Mouse (Mus musculus): ENCODE results near the gene Slc44a1. TPM values are rescaled to one million over a fixed set of nuclear protein-coding genes. Genes with fewer than 3 reads are reported as not detected.

Gene Slc44a1
- polyA plus RNA-seq, 1 experiment from 2014 or later: 16.6 TPM

DNA sequence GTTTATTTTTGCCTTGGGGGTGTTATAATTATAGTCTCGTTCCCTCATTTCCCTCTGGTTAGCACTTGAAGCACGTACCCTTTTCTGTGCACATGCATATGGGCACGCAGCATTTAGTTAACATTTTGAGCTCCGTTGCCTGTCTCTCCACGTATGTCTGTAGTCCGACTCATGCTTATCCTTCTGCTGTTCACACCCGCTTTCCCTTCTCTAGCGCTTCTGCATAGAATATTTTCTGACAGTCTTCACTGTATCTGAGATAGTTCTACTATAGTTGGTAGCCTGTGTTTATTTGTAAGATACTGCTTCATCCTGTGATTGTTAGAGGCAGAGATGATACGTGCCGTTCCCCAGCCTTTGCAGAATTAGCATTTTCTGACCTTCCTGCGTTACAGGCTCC, 98.4 kb downstream of the Slc44a1 start:
- DNase-seq (ENCODE audit: low spot score): no peak
- no peak for ATAC-seq (ENCODE audit: low FRiP score)
- H3K9ac ChIP-seq: no peak overlapping the region
- H3K27ac ChIP-seq: no peak overlapping the region
- H3K27me3 ChIP-seq (ENCODE audit: control insufficient read depth, insufficient read depth, low read length): no peaks in the 10 kb centered on the region
- H3K4me2 ChIP-seq (replicated peaks): no peak overlapping the region
- no peaks in the 10 kb centered on the region for H3K4me1 ChIP-seq (replicated peaks; ENCODE audit: control insufficient read depth, insufficient read depth, low read length)
- H3K9me3 ChIP-seq (ENCODE audit: control insufficient read depth, low read length): no peaks in the 10 kb centered on the region
- H3K36me3 ChIP-seq (replicated peaks; ENCODE audit: control insufficient read depth, insufficient read depth): peaks cover 10% of the 10 kb centered on the region
- H3K4me3 ChIP-seq (replicated peaks; ENCODE audit: low read length): no peak overlapping the region
- WGBS: 88% methylated on average over 11 of the region's 11 CpGs

GRCm38 (mm10) chr4:53539929-53540328, 99.7 kb downstream of the Slc44a1 start:
- Histone ChIP-seq H3K9ac (no peak overlapping the region), H3K27me3 (ENCODE audit: control insufficient read depth, insufficient read depth, low read length) (no peaks in the 10 kb centered on the region), H3K4me3 (replicated peaks; ENCODE audit: low read length) (no peak overlapping the region), H3K36me3 (replicated peaks; ENCODE audit: control insufficient read depth, insufficient read depth) (peaks cover 16% of the 10 kb centered on the region), H3K9me3 (ENCODE audit: control insufficient read depth, low read length) (no peaks in the 10 kb centered on the region), H3K4me2 (replicated peaks) (no peak overlapping the region), H3K4me1 (replicated peaks; ENCODE audit: control insufficient read depth, insufficient read depth, low read length) (no peaks in the 10 kb centered on the region), H3K27ac (no peak overlapping the region)
- 96% methylated on average over 11 of the region's 11 CpGs for WGBS
- DNase-seq (ENCODE audit: low spot score) (no peak), ATAC-seq (ENCODE audit: low FRiP score) (no peak)

GRCm38 (mm10) chr4:53543421-53543820, 103.2 kb downstream of the Slc44a1 start:
- Histone ChIP-seq H3K4me3 (replicated peaks; ENCODE audit: low read length) (no peak overlapping the region), H3K27ac (no peak overlapping the region), H3K4me1 (replicated peaks; ENCODE audit: control insufficient read depth, insufficient read depth, low read length) (no peaks in the 10 kb centered on the region), H3K36me3 (replicated peaks; ENCODE audit: control insufficient read depth, insufficient read depth) (peaks cover 25% of the 10 kb centered on the region), H3K4me2 (replicated peaks) (no peak overlapping the region), H3K9ac (no peak overlapping the region), H3K9me3 (ENCODE audit: control insufficient read depth, low read length) (no peaks in the 10 kb centered on the region), H3K27me3 (ENCODE audit: control insufficient read depth, insufficient read depth, low read length) (no peaks in the 10 kb centered on the region)
- WGBS: 88% methylated on average over 8 of the region's 8 CpGs
- DNase-seq (ENCODE audit: low spot score) (no peak), ATAC-seq (ENCODE audit: low FRiP score) (no peak)

GRCm38 (mm10) chr4:53544889-53545288, 104.7 kb downstream of the Slc44a1 start:
- H3K4me2 ChIP-seq (replicated peaks): no peak overlapping the region
- 86% methylated on average over 1 of the region's 1 CpGs for WGBS
- H3K4me1 ChIP-seq (replicated peaks; ENCODE audit: control insufficient read depth, insufficient read depth, low read length): no peaks in the 10 kb centered on the region
- H3K9me3 ChIP-seq (ENCODE audit: control insufficient read depth, low read length): no peaks in the 10 kb centered on the region
- no peak overlapping the region for H3K4me3 ChIP-seq (replicated peaks; ENCODE audit: low read length)
- peaks cover 25% of the 10 kb centered on the region for H3K36me3 ChIP-seq (replicated peaks; ENCODE audit: control insufficient read depth, insufficient read depth)
- H3K27me3 ChIP-seq (ENCODE audit: control insufficient read depth, insufficient read depth, low read length): no peaks in the 10 kb centered on the region
- no peak overlapping the region for H3K27ac ChIP-seq
- ATAC-seq (ENCODE audit: low FRiP score) (no peak), DNase-seq (ENCODE audit: low spot score) (no peak)
- no peak overlapping the region for H3K9ac ChIP-seq

DNA sequence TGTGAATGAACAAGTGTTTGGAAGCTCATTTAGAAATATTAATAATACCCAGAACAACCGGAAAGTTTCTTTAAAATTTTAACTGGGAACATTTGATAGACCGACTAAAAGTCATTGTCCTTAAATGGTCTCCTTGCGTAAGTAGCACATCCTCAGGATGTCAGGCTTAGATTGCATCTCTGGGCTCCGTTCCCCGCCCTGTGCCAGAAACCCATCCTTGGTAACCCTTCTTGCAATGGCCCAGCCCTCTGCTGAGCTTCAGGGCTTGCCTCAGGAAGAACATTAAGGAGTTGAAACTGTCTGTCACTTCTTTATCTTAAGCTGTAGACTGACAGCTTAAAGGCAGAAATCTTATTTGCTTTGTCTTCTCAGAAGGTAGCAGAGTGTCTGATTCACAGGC, 107.2 kb downstream of the Slc44a1 start:
- H3K4me2 ChIP-seq (replicated peaks): no peak overlapping the region
- H3K9me3 ChIP-seq (ENCODE audit: control insufficient read depth, low read length): no peaks in the 10 kb centered on the region
- H3K9ac ChIP-seq: no peak overlapping the region
- 96% methylated on average over 5 of the region's 5 CpGs for WGBS
- no peaks in the 10 kb centered on the region for H3K27me3 ChIP-seq (ENCODE audit: control insufficient read depth, insufficient read depth, low read length)
- DNase-seq (ENCODE audit: low spot score): no peak
- H3K4me1 ChIP-seq (replicated peaks; ENCODE audit: control insufficient read depth, insufficient read depth, low read length): no peaks in the 10 kb centered on the region
- no peak overlapping the region for H3K27ac ChIP-seq
- no peak overlapping the region for H3K4me3 ChIP-seq (replicated peaks; ENCODE audit: low read length)
- H3K36me3 ChIP-seq (replicated peaks; ENCODE audit: control insufficient read depth, insufficient read depth): peaks cover 26% of the 10 kb centered on the region
- no peak for ATAC-seq (ENCODE audit: low FRiP score)

DNA sequence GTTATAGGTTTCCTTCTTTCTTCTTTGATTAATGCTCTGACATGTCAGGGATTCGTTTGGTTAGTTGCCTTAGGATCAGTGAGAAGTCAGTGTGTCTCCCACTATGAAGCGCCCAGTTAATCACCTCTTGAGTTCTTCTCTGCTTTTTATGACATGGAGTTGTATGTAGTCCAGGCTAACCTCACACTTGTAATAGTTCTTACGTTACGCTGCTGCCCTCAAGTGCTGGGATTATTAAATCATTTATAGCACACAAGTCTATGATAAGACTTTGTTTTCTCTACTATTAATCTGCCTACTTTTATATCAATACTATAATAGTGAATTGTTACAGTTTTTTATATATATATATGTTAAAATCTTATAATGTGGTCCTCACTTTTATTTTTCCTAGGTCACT, 109.2 kb downstream of the Slc44a1 start:
- Histone ChIP-seq H3K36me3 (replicated peaks; ENCODE audit: control insufficient read depth, insufficient read depth) (peaks cover 25% of the 10 kb centered on the region), H3K27ac (no peak overlapping the region), H3K4me1 (replicated peaks; ENCODE audit: control insufficient read depth, insufficient read depth, low read length) (no peaks in the 10 kb centered on the region), H3K9me3 (ENCODE audit: control insufficient read depth, low read length) (no peaks in the 10 kb centered on the region), H3K27me3 (ENCODE audit: control insufficient read depth, insufficient read depth, low read length) (no peaks in the 10 kb centered on the region), H3K9ac (no peak overlapping the region), H3K4me2 (replicated peaks) (no peak overlapping the region), H3K4me3 (replicated peaks; ENCODE audit: low read length) (no peak overlapping the region)
- 82% methylated on average over 4 of the region's 4 CpGs for WGBS
- peak; percentile 48 for DNase-seq (ENCODE audit: low spot score)
- no peak for ATAC-seq (ENCODE audit: low FRiP score)

- Histone ChIP-seq H3K9me3 (ENCODE audit: control insufficient read depth, low read length) (no peaks in the 10 kb centered on the region), H3K27ac (no peak overlapping the region), H3K4me3 (replicated peaks; ENCODE audit: low read length) (no peak overlapping the region), H3K27me3 (ENCODE audit: control insufficient read depth, insufficient read depth, low read length) (no peaks in the 10 kb centered on the region), H3K4me1 (replicated peaks; ENCODE audit: control insufficient read depth, insufficient read depth, low read length) (no peaks in the 10 kb centered on the region), H3K36me3 (replicated peaks; ENCODE audit: control insufficient read depth, insufficient read depth) (peaks cover 26% of the 10 kb centered on the region; the same call in 1 of the 2 replicates), H3K9ac (no peak overlapping the region), H3K4me2 (replicated peaks) (no peak overlapping the region)
- 79% methylated on average over 5 of the region's 5 CpGs for WGBS
- DNase-seq (ENCODE audit: low spot score) (no peak), ATAC-seq (ENCODE audit: low FRiP score) (no peak)
These were observed 124.4 kb downstream of the Slc44a1 start for GRCm38 (mm10) chr4:53564618-53565017.

DNA sequence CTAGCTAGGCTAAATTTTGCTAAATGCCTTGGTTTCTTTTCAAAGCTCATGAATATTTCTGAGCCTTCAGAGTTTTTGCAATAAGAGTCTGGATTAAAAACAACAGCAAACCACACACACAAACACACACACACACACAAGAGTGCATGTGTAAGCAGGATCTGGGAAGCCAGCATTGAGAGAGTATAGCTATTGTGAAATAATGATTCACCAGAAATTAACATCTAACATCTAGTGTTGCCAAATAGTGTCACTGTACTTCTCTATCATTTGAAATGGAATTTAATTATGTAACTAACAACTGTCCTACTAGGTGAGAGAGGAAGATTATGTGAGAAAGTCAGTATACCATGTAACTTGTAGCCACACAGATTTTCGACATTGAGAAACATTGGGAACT, 126.9 kb downstream of the Slc44a1 start:
- H3K4me2 ChIP-seq (replicated peaks): no peak overlapping the region
- H3K27me3 ChIP-seq (ENCODE audit: control insufficient read depth, insufficient read depth, low read length): no peaks in the 10 kb centered on the region
- H3K36me3 ChIP-seq (replicated peaks; ENCODE audit: control insufficient read depth, insufficient read depth): peaks cover 18% of the 10 kb centered on the region; the same call in 1 of the 2 replicates
- DNase-seq (ENCODE audit: low spot score) (no peak), ATAC-seq (ENCODE audit: low FRiP score) (no peak)
- H3K27ac ChIP-seq: no peak overlapping the region
- no peak overlapping the region for H3K4me3 ChIP-seq (replicated peaks; ENCODE audit: low read length)
- 98% methylated on average over 1 of the region's 1 CpGs for WGBS
- H3K9me3 ChIP-seq (ENCODE audit: control insufficient read depth, low read length): no peaks in the 10 kb centered on the region
- no peak overlapping the region for H3K9ac ChIP-seq
- H3K4me1 ChIP-seq (replicated peaks; ENCODE audit: control insufficient read depth, insufficient read depth, low read length): no peaks in the 10 kb centered on the region

GRCm38 (mm10) chr4:53575558-53575957, 135.3 kb downstream of the Slc44a1 start:
- Histone ChIP-seq H3K36me3 (replicated peaks; ENCODE audit: control insufficient read depth, insufficient read depth) (no peaks in the 10 kb centered on the region), H3K4me2 (replicated peaks) (no peak overlapping the region), H3K4me3 (replicated peaks; ENCODE audit: low read length) (no peak overlapping the region), H3K9me3 (ENCODE audit: control insufficient read depth, low read length) (no peaks in the 10 kb centered on the region), H3K4me1 (replicated peaks; ENCODE audit: control insufficient read depth, insufficient read depth, low read length) (no peaks in the 10 kb centered on the region), H3K9ac (no peak overlapping the region), H3K27ac (no peak overlapping the region), H3K27me3 (ENCODE audit: control insufficient read depth, insufficient read depth, low read length) (no peaks in the 10 kb centered on the region)
- DNase-seq (ENCODE audit: low spot score): no peak
- ATAC-seq (ENCODE audit: low FRiP score): no peak
- 87% methylated on average over 2 of the region's 2 CpGs for WGBS

- no peaks in the 10 kb centered on the region for H3K36me3 ChIP-seq (replicated peaks; ENCODE audit: control insufficient read depth, insufficient read depth)
- no peak overlapping the region for H3K4me3 ChIP-seq (replicated peaks; ENCODE audit: low read length)
- no peak overlapping the region for H3K9ac ChIP-seq
- ATAC-seq (ENCODE audit: low FRiP score) (no peak), DNase-seq (ENCODE audit: low spot score) (no peak)
- H3K27ac ChIP-seq: no peak overlapping the region
- H3K4me2 ChIP-seq (replicated peaks): no peak overlapping the region
- H3K4me1 ChIP-seq (replicated peaks; ENCODE audit: control insufficient read depth, insufficient read depth, low read length): no peaks in the 10 kb centered on the region; the same call in 1 of the 2 replicates
- no peaks in the 10 kb centered on the region for H3K9me3 ChIP-seq (ENCODE audit: control insufficient read depth, low read length)
- H3K27me3 ChIP-seq (ENCODE audit: control insufficient read depth, insufficient read depth, low read length): no peaks in the 10 kb centered on the region
These were observed 147.5 kb downstream of the Slc44a1 start for GRCm38 (mm10) chr4:53587676-53588075.
